Mouse (Mus musculus) CH12.LX (cell line): ENCODE data around the gene Nectin2.

ENCODE experiments used
- BHLHE40 ChIP-seq: IDR thresholded peaks from 2 replicates; pipeline ENCODE4 v1.6.1; 2011; ENCODE audit warnings: mild to moderate bottlenecking, low read depth, low read length, improper control_type of control experiment
- CTCF ChIP-seq, 2 experiments: IDR thresholded peaks in 1 of 2; conservative IDR thresholded peaks in 1 of 2; 2 replicates each; pipeline ENCODE4 v1.5.1; 2011 to 2012; ENCODE audit warnings: low read depth in 2 of 2, low read length in 2 of 2, improper control_type of control experiment in 1 of 2, inconsistent platforms in 1 of 2, mild to moderate bottlenecking in 1 of 2, moderate library complexity in 1 of 2
- ETS1 ChIP-seq: conservative IDR thresholded peaks from 2 replicates; pipeline ENCODE4 v1.6.1; 2012; ENCODE audit warnings: low read depth, mild to moderate bottlenecking, inconsistent platforms, low read length, improper control_type of control experiment, moderate library complexity
- GABPA ChIP-seq: IDR thresholded peaks from 2 replicates; pipeline ENCODE4 v1.6.1; 2012; ENCODE audit warnings: low read depth, low read length, improper control_type of control experiment, inconsistent platforms; ENCODE audit not compliant: insufficient replicate concordance
- JUND ChIP-seq: conservative IDR thresholded peaks from 2 replicates; pipeline ENCODE4 v1.6.1; 2011; ENCODE audit warnings: low read depth, low read length, improper control_type of control experiment
- KAT2A ChIP-seq: IDR thresholded peaks from 2 replicates; pipeline ENCODE4 v1.6.1; 2012; ENCODE audit warnings: low read length, improper control_type of control experiment, inconsistent platforms; ENCODE audit not compliant: insufficient replicate concordance
- MAX ChIP-seq: IDR thresholded peaks from 2 replicates; pipeline ENCODE4 v1.6.1; 2011; ENCODE audit warnings: low read length, improper control_type of control experiment
- MEF2A ChIP-seq: IDR thresholded peaks from 2 replicates; pipeline ENCODE4 v1.6.1; 2014; ENCODE audit warnings: low read depth, mild to moderate bottlenecking, inconsistent platforms, low read length, improper control_type of control experiment, borderline replicate concordance
- NELFE ChIP-seq: IDR thresholded peaks from 2 replicates; pipeline ENCODE4 v1.6.1; 2011; ENCODE audit warnings: low read depth, low read length, improper control_type of control experiment
- POLR2A ChIP-seq: IDR thresholded peaks from 2 replicates; pipeline ENCODE4 v1.6.1; 2011; ENCODE audit warnings: low read depth, mild to moderate bottlenecking, improper control_type of control experiment, low read length
- SIN3A ChIP-seq: IDR thresholded peaks from 2 replicates; pipeline ENCODE4 v1.6.1; 2012; ENCODE audit warnings: low read length, improper control_type of control experiment, inconsistent platforms
- ZC3H11A ChIP-seq: IDR thresholded peaks from 2 replicates; pipeline ENCODE4 v1.6.1; 2012; ENCODE audit warnings: low read depth, mild to moderate bottlenecking, inconsistent platforms, low read length, improper control_type of control experiment
- ZMIZ1 ChIP-seq: IDR thresholded peaks from 2 replicates; pipeline ENCODE4 v1.6.1; 2012; ENCODE audit warnings: low read depth, mild to moderate bottlenecking, inconsistent platforms, low read length, improper control_type of control experiment

DNA sequence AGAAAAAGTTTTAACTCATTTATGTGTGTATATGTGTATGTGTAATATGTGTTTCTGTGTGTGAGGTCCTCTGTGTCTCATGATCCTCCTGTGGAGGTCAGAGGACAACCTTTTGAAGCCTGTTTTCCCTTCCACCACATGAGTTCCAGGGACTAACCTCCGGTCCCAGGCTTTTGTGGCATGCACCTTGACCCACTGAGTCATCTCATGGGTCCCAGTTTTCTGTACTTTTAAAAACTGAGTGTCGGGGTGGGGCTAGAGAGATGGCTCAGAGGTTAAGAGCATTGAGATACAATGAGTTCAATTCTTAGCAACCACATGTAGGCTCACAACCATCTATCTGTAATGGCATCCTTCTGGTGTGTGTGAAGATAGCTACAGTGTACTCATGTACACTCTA is 69.6 kb downstream of the Nectin2 start:
- TF ChIP-seq MEF2A (no peak), POLR2A (no peak), CTCF (conservative IDR thresholded peaks at IDR 0.05 in 1 of 2, IDR thresholded peaks at IDR 0.05 in 1 of 2; ENCODE audit: low read depth in 2 of 2, low read length in 2 of 2) (no peak), JUND (no peak), ETS1 (no peak), BHLHE40 (no peak), MAX (no peak), ZMIZ1 (no peak), ZC3H11A (no peak), NELFE (no peak), SIN3A (no peak), GABPA (no peak), KAT2A (no peak)
